Mouse (Mus musculus): Measurements from ENCODE around the gene Vangl2. TPM values are rescaled to one million over a fixed set of nuclear protein-coding genes. Genes with fewer than 3 reads are reported as not detected.

Gene Vangl2
- polyA plus RNA-seq, 1 experiment from 2014 or later = 40.5 TPM

DNA sequence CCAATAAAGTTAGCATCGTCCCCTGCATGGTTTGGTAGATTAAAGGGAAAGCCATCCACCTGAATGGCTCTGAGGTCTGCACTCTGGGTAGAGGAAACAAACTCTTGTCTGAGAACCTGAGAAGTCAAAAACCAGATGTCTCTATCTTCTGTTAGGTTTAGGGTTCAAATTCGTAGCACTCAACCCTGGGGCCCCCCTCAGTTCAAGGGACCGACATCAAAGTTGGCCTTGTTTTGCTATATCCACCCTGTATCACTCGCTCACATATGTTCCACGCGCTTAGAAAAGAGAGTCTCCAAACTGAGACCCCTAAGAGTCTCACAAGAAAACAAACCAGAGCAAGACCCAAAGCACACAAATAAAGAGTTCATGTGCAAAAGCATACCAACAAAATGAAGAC, 66.5 kb downstream of the Vangl2 start:
- ATAC-seq = no peak
- Histone ChIP-seq H3K9me3 (ENCODE audit: control insufficient read depth, low read length) (no peaks in the 10 kb centered on the region), H3K36me3 (ENCODE audit: control insufficient read depth, insufficient read depth) (no peaks in the 10 kb centered on the region), H3K4me3 (replicated peaks; ENCODE audit: low read length) (no peak overlapping the region), H3K9ac (replicated peaks; ENCODE audit: low read depth, low read length) (no peak overlapping the region), H3K4me1 (replicated peaks; ENCODE audit: control insufficient read depth, insufficient read depth, low read length) (no peaks in the 10 kb centered on the region), H3K27ac (ENCODE audit: low read length) (no peak overlapping the region), H3K4me2 (ENCODE audit: low read length) (no peak overlapping the region), H3K27me3 (replicated peaks; ENCODE audit: control insufficient read depth, insufficient read depth, low read length) (no peaks in the 10 kb centered on the region)
- WGBS = 95% methylated on average over 6 of the region's 6 CpGs

DNA sequence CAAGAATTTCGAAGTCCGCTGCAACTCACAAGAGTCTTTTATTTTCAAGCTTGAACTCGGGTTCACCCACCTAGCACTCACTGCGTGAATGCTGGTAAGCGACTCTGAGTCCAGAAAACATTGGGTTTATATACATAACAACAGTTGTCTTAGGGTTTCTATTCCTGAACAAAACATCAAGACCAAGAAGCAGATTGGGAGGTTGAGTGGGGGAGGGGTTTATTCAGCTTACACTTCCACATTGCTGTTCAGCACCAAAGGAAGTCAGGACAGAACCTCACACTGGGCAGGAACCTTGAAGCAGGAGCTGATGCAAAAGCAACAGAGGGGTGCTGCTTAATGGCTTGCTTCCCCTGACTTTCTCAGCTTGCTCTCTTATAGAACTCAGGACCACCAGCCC, 67.5 kb downstream of the Vangl2 start:
- 88% methylated on average over 5 of the region's 5 CpGs for WGBS
- no peaks in the 10 kb centered on the region for H3K36me3 ChIP-seq (ENCODE audit: control insufficient read depth, insufficient read depth)
- H3K4me1 ChIP-seq (replicated peaks; ENCODE audit: control insufficient read depth, insufficient read depth, low read length) = no peaks in the 10 kb centered on the region
- no peak overlapping the region for H3K27ac ChIP-seq (ENCODE audit: low read length)
- no peak overlapping the region for H3K4me3 ChIP-seq (replicated peaks; ENCODE audit: low read length)
- H3K4me2 ChIP-seq (ENCODE audit: low read length) = no peak overlapping the region
- no peaks in the 10 kb centered on the region for H3K9me3 ChIP-seq (ENCODE audit: control insufficient read depth, low read length)
- no peaks in the 10 kb centered on the region for H3K27me3 ChIP-seq (replicated peaks; ENCODE audit: control insufficient read depth, insufficient read depth, low read length)
- ATAC-seq = no peak
- no peak overlapping the region for H3K9ac ChIP-seq (replicated peaks; ENCODE audit: low read depth, low read length)

DNA sequence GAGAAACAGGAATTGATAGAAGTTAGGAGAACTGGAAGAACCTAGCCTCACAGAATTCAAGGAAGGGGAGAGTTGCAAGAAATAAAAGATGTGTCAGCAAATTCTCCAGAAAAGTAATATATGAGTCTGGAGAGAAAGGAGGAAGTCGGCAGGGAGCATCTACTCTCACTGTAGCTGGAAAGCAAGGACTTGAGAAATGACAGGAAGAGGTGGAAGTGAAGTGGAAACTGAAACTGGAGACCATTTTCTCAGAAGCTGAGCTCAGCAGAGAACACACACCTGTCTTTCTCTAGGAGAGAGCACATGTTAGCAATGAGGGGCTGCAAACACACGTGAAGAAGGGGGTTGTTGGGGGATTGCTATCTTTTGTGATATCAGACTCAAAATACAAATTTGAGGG, 70.8 kb downstream of the Vangl2 start:
- Histone ChIP-seq H3K9ac (replicated peaks; ENCODE audit: low read depth, low read length) (no peak overlapping the region), H3K4me2 (ENCODE audit: low read length) (no peak overlapping the region), H3K27ac (ENCODE audit: low read length) (no peak overlapping the region), H3K27me3 (replicated peaks; ENCODE audit: control insufficient read depth, insufficient read depth, low read length) (no peaks in the 10 kb centered on the region), H3K36me3 (ENCODE audit: control insufficient read depth, insufficient read depth) (no peaks in the 10 kb centered on the region), H3K9me3 (ENCODE audit: control insufficient read depth, low read length) (no peaks in the 10 kb centered on the region), H3K4me1 (replicated peaks; ENCODE audit: control insufficient read depth, insufficient read depth, low read length) (no peaks in the 10 kb centered on the region), H3K4me3 (replicated peaks; ENCODE audit: low read length) (no peak overlapping the region)
- 93% methylated on average over 2 of the region's 2 CpGs for WGBS
- no peak for ATAC-seq

DNA sequence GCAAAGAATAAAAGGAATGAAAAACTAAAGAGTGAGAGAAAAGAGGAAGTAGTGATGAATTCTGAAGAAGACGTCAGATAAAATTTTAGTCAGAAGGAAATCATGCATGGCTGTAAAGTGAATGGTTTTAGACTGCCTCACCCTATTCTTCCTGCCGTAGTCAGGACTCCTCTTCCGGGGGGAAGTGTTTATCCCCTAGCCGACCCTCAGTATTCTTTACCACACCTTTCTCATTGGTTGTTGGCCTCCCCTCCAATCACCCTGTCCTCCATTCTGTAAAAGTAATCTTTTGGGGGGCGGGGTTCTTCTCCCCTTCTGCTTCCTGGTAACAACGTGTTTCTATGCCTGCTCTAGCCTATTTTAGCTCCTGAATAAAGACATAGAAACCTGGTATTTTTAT, 73.2 kb downstream of the Vangl2 start:
- Histone ChIP-seq H3K4me2 (ENCODE audit: low read length) (no peak overlapping the region), H3K9me3 (ENCODE audit: control insufficient read depth, low read length) (no peaks in the 10 kb centered on the region), H3K27me3 (replicated peaks; ENCODE audit: control insufficient read depth, insufficient read depth, low read length) (no peaks in the 10 kb centered on the region), H3K9ac (replicated peaks; ENCODE audit: low read depth, low read length) (no peak overlapping the region), H3K4me3 (replicated peaks; ENCODE audit: low read length) (no peak overlapping the region), H3K4me1 (replicated peaks; ENCODE audit: control insufficient read depth, insufficient read depth, low read length) (no peaks in the 10 kb centered on the region), H3K27ac (ENCODE audit: low read length) (no peak overlapping the region), H3K36me3 (ENCODE audit: control insufficient read depth, insufficient read depth) (no peaks in the 10 kb centered on the region)
- no peak for ATAC-seq
- 79% methylated on average over 6 of the region's 6 CpGs for WGBS

Other genes with a start within 250 kb of the Vangl2 start
- gene Cd84, start 188.7 kb downstream of the Vangl2 start, polyA plus RNA-seq (2015; fragmentation: Nextera tagmentation; extraction: Ambion mirVana) = 0.82 and 0.86 TPM in 2 replicates
- gene Gm10521, start 132.8 kb downstream of the Vangl2 start, polyA plus RNA-seq (2015; fragmentation: Nextera tagmentation; extraction: Ambion mirVana) = not detected in 2 replicates
- gene Slamf6, start 110.9 kb downstream of the Vangl2 start, polyA plus RNA-seq (2015; fragmentation: Nextera tagmentation; extraction: Ambion mirVana) = not detected in 2 replicates
- 2.0 TPM in 2 replicates for gene Nhlh1, start 29.1 kb upstream of the Vangl2 start, polyA plus RNA-seq (2015; fragmentation: Nextera tagmentation; extraction: Ambion mirVana)
- gene Copa, start 54.1 kb upstream of the Vangl2 start, polyA plus RNA-seq (2015; fragmentation: Nextera tagmentation; extraction: Ambion mirVana) = 235 and 242 TPM in 2 replicates
- gene Ncstn, start 54.4 kb upstream of the Vangl2 start, polyA plus RNA-seq (2015; fragmentation: Nextera tagmentation; extraction: Ambion mirVana) = 108 and 112 TPM in 2 replicates
- gene Pex19, start 98.3 kb upstream of the Vangl2 start, polyA plus RNA-seq (2015; fragmentation: Nextera tagmentation; extraction: Ambion mirVana) = 155 and 157 TPM in 2 replicates
- 106 and 107 TPM in 2 replicates for gene Dcaf8, start 119.6 kb upstream of the Vangl2 start, polyA plus RNA-seq (2015; fragmentation: Nextera tagmentation; extraction: Ambion mirVana)
- gene Pea15a, start 178.4 kb upstream of the Vangl2 start, polyA plus RNA-seq (2015; fragmentation: Nextera tagmentation; extraction: Ambion mirVana) = 472 and 511 TPM in 2 replicates
- gene Casq1, start 191.4 kb upstream of the Vangl2 start, polyA plus RNA-seq (2015; fragmentation: Nextera tagmentation; extraction: Ambion mirVana) = 4.7 and 7.2 TPM in 2 replicates
- gene Atp1a4, start 230.0 kb upstream of the Vangl2 start, polyA plus RNA-seq (2015; fragmentation: Nextera tagmentation; extraction: Ambion mirVana) = 0.11 TPM in 1 of 2 replicates, not detected in the other
- gene Igsf8, start 233.2 kb upstream of the Vangl2 start, polyA plus RNA-seq (2015; fragmentation: Nextera tagmentation; extraction: Ambion mirVana) = 136 and 152 TPM in 2 replicates